Mouse (Mus musculus) neural tube, embryonic 12.5 days (tissue): ENCODE results near the gene Ninl. TPM values are rescaled to one million over a fixed set of nuclear protein-coding genes. Genes with fewer than 3 reads are reported as not detected.

ENCODE experiments used
- ATAC-seq: fragments of 200-750 bp; cut with Nextera tagmentation; 2 replicates; pipeline ENCODE4 v1.8.0; 2017; ENCODE audit warnings: low read depth, mild to moderate bottlenecking, moderate TSS enrichment, moderate library complexity; ENCODE audit not compliant: low FRiP score
- H3K27ac ChIP-seq: fragments of 300-500 bp; sonication (generic); 2 replicates; pipeline ENCODE4 v1.5.1; 2016
- H3K27me3 ChIP-seq: fragments of 300-500 bp; sonication (generic); replicated peaks from 2 replicates; pipeline ENCODE4 v1.6.1; 2016; ENCODE audit warnings: mild to moderate bottlenecking
- H3K36me3 ChIP-seq: fragments of 300-500 bp; sonication (generic); 2 replicates; pipeline ENCODE4 v1.6.1; 2016; ENCODE audit warnings: mild to moderate bottlenecking
- H3K4me1 ChIP-seq: fragments of 300-500 bp; sonication (generic); 2 replicates; pipeline ENCODE4 v1.6.1; 2016
- H3K4me2 ChIP-seq: fragments of 300-500 bp; sonication (generic); replicated peaks from 2 replicates; pipeline ENCODE4 v1.6.1; 2016; ENCODE audit warnings: mild to moderate bottlenecking
- H3K4me3 ChIP-seq: fragments of 300-500 bp; sonication (generic); 2 replicates; pipeline ENCODE4 v1.5.1; 2016
- H3K9ac ChIP-seq: fragments of 300-500 bp; sonication (generic); 2 replicates; pipeline ENCODE4 v1.6.1; 2016; ENCODE audit warnings: mild to moderate bottlenecking
- H3K9me3 ChIP-seq: fragments of 300-500 bp; sonication (generic); 2 replicates; pipeline ENCODE4 v1.6.1; 2016; ENCODE audit warnings: mild to moderate bottlenecking
- WGBS: fragments of 180-500 bp; shearing (Covaris S2); methylation state at CpG from one replicate; pipeline ENCODE4 v1.1.7; 2016; 5-methylcytosine and 5-hydroxymethylcytosine counted together
- polyA plus RNA-seq: library from polyadenylated mRNA; unstranded; fragments of >200 nt; fragmentation: Nextera tagmentation; extraction: Ambion mirVana; gene quantifications from 2 replicates; pipeline ENCODE4 v1.2.1, GENCODE M21; 2016

Gene Ninl
- polyA plus RNA-seq, 1 experiment from 2014 or later: 13.3 TPM

GRCm38 (mm10) chr2:150944017-150944416, 95.2 kb downstream of the Ninl start:
- ATAC-seq: no peak
- Histone ChIP-seq H3K36me3 (peaks cover 44% of the 10 kb centered on the region), H3K27ac (no peak overlapping the region), H3K9ac (no peak overlapping the region), H3K4me1 (no peaks in the 10 kb centered on the region), H3K9me3 (no peaks in the 10 kb centered on the region), H3K4me2 (no peak overlapping the region), H3K27me3 (no peaks in the 10 kb centered on the region), H3K4me3 (no peak overlapping the region)
- 89% methylated on average over 5 of the region's 5 CpGs for WGBS

GRCm38 (mm10) chr2:150934659-150935058, 104.5 kb downstream of the Ninl start:
- ATAC-seq: no peak
- Histone ChIP-seq H3K9me3 (no peaks in the 10 kb centered on the region), H3K4me3 (no peak overlapping the region), H3K27ac (no peak overlapping the region), H3K27me3 (no peaks in the 10 kb centered on the region), H3K9ac (no peak overlapping the region), H3K4me1 (no peaks in the 10 kb centered on the region), H3K36me3 (peaks cover 47% of the 10 kb centered on the region), H3K4me2 (no peak overlapping the region)
- 93% methylated on average over 4 of the region's 4 CpGs for WGBS

GRCm38 (mm10) chr2:150933482-150933881, 105.7 kb downstream of the Ninl start:
- no peak for ATAC-seq
- no peaks in the 10 kb centered on the region for H3K4me1 ChIP-seq
- H3K9me3 ChIP-seq: no peaks in the 10 kb centered on the region
- H3K27ac ChIP-seq: no peak overlapping the region
- H3K4me2 ChIP-seq: no peak overlapping the region
- no peak overlapping the region for H3K4me3 ChIP-seq
- 81% methylated on average over 19 of the region's 19 CpGs for WGBS
- no peaks in the 10 kb centered on the region for H3K27me3 ChIP-seq
- peaks cover 45% of the 10 kb centered on the region for H3K36me3 ChIP-seq
- no peak overlapping the region for H3K9ac ChIP-seq

GRCm38 (mm10) chr2:150930806-150931205, 108.4 kb downstream of the Ninl start:
- no peak for ATAC-seq
- Histone ChIP-seq H3K4me2 (no peak overlapping the region), H3K4me1 (no peaks in the 10 kb centered on the region), H3K27ac (no peak overlapping the region), H3K9ac (no peak overlapping the region), H3K4me3 (no peak overlapping the region), H3K9me3 (no peaks in the 10 kb centered on the region), H3K36me3 (peaks cover 33% of the 10 kb centered on the region), H3K27me3 (no peaks in the 10 kb centered on the region)
- 72% methylated on average over 3 of the region's 3 CpGs for WGBS

GRCm38 (mm10) chr2:150929156-150929555, 110.0 kb downstream of the Ninl start:
- no peak overlapping the region for H3K9ac ChIP-seq
- no peaks in the 10 kb centered on the region for H3K9me3 ChIP-seq
- H3K36me3 ChIP-seq: peaks cover 26% of the 10 kb centered on the region
- no peak overlapping the region for H3K4me3 ChIP-seq
- 85% methylated on average over 6 of the region's 6 CpGs for WGBS
- no peak for ATAC-seq
- no peak overlapping the region for H3K4me2 ChIP-seq
- H3K27ac ChIP-seq: no peak overlapping the region
- no peaks in the 10 kb centered on the region for H3K4me1 ChIP-seq
- no peaks in the 10 kb centered on the region for H3K27me3 ChIP-seq

GRCm38 (mm10) chr2:150927038-150927720, 112.0 kb downstream of the Ninl start:
- H3K9ac ChIP-seq: no peak overlapping the region
- no peak overlapping the region for H3K4me2 ChIP-seq
- no peak overlapping the region for H3K4me3 ChIP-seq
- no peaks in the 10 kb centered on the region for H3K27me3 ChIP-seq
- 92% methylated on average over 11 of the region's 11 CpGs for WGBS
- no peak overlapping the region for H3K27ac ChIP-seq
- no peak for ATAC-seq
- no peaks in the 10 kb centered on the region for H3K9me3 ChIP-seq
- H3K4me1 ChIP-seq: no peaks in the 10 kb centered on the region
- peaks cover 17% of the 10 kb centered on the region for H3K36me3 ChIP-seq

GRCm38 (mm10) chr2:150923505-150923904, 115.7 kb downstream of the Ninl start:
- no peaks in the 10 kb centered on the region for H3K27me3 ChIP-seq
- H3K4me3 ChIP-seq: no peak overlapping the region
- no peak for ATAC-seq
- no peaks in the 10 kb centered on the region for H3K9me3 ChIP-seq
- WGBS: 89% methylated on average over 7 of the region's 7 CpGs
- H3K27ac ChIP-seq: no peak overlapping the region
- H3K36me3 ChIP-seq: peaks cover 15% of the 10 kb centered on the region; the same call in 1 of the 2 replicates
- H3K9ac ChIP-seq: no peak overlapping the region
- no peaks in the 10 kb centered on the region for H3K4me1 ChIP-seq
- no peak overlapping the region for H3K4me2 ChIP-seq

- peaks cover 16% of the 10 kb centered on the region; the same call in 1 of the 2 replicates for H3K36me3 ChIP-seq
- no peak overlapping the region for H3K9ac ChIP-seq
- H3K4me3 ChIP-seq: no peak overlapping the region
- no peak overlapping the region for H3K4me2 ChIP-seq
- H3K27me3 ChIP-seq: no peaks in the 10 kb centered on the region
- H3K9me3 ChIP-seq: no peaks in the 10 kb centered on the region
- no peaks in the 10 kb centered on the region for H3K4me1 ChIP-seq
- 88% methylated on average over 3 of the region's 3 CpGs for WGBS
- ATAC-seq: no peak
- no peak overlapping the region for H3K27ac ChIP-seq
Measured at GRCm38 (mm10) chr2:150923026-150923425, 116.2 kb downstream of the Ninl start.

- no peak overlapping the region for H3K27ac ChIP-seq
- no peak overlapping the region for H3K4me3 ChIP-seq
- H3K9ac ChIP-seq: no peak overlapping the region
- no peak overlapping the region for H3K4me2 ChIP-seq
- peaks cover 22% of the 10 kb centered on the region for H3K36me3 ChIP-seq
- no peaks in the 10 kb centered on the region for H3K4me1 ChIP-seq
- no peak for ATAC-seq
- no peaks in the 10 kb centered on the region for H3K9me3 ChIP-seq
- 96% methylated on average over 4 of the region's 4 CpGs for WGBS
- no peaks in the 10 kb centered on the region for H3K27me3 ChIP-seq
Measured at GRCm38 (mm10) chr2:150922165-150922564, 117.0 kb downstream of the Ninl start.

- Histone ChIP-seq H3K36me3 (peaks cover 27% of the 10 kb centered on the region), H3K27ac (no peak overlapping the region), H3K4me3 (no peak overlapping the region), H3K9me3 (no peaks in the 10 kb centered on the region), H3K4me1 (no peaks in the 10 kb centered on the region), H3K9ac (no peak overlapping the region), H3K27me3 (no peaks in the 10 kb centered on the region), H3K4me2 (no peak overlapping the region)
- WGBS: 93% methylated on average over 6 of the region's 6 CpGs
- ATAC-seq: no peak
Measured at GRCm38 (mm10) chr2:150921697-150922096, 117.5 kb downstream of the Ninl start.

- Histone ChIP-seq H3K36me3 (peaks cover 21% of the 10 kb centered on the region), H3K9ac (no peak overlapping the region), H3K4me1 (no peaks in the 10 kb centered on the region), H3K4me3 (no peak overlapping the region), H3K9me3 (no peaks in the 10 kb centered on the region), H3K4me2 (no peak overlapping the region), H3K27me3 (no peaks in the 10 kb centered on the region), H3K27ac (no peak overlapping the region)
- whole genome bisulfite sequencing: 88% methylated on average over 3 of the region's 3 CpGs
- no peak for ATAC-seq
Measured at GRCm38 (mm10) chr2:150920543-150920942, 118.6 kb downstream of the Ninl start.

- ATAC-seq: no peak
- no peaks in the 10 kb centered on the region for H3K4me1 ChIP-seq
- peaks cover 21% of the 10 kb centered on the region for H3K36me3 ChIP-seq
- no peak overlapping the region for H3K4me3 ChIP-seq
- no peaks in the 10 kb centered on the region for H3K9me3 ChIP-seq
- no peak overlapping the region for H3K27ac ChIP-seq
- no peak overlapping the region for H3K4me2 ChIP-seq
- no peak overlapping the region for H3K9ac ChIP-seq
- 94% methylated on average over 3 of the region's 3 CpGs for WGBS
- H3K27me3 ChIP-seq: no peaks in the 10 kb centered on the region
Measured at GRCm38 (mm10) chr2:150918720-150919119, 120.5 kb downstream of the Ninl start.

- H3K4me2 ChIP-seq: no peak overlapping the region
- no peak overlapping the region for H3K4me3 ChIP-seq
- no peak overlapping the region for H3K9ac ChIP-seq
- H3K27me3 ChIP-seq: no peaks in the 10 kb centered on the region
- no peak overlapping the region for H3K27ac ChIP-seq
- 94% methylated on average over 5 of the region's 5 CpGs for WGBS
- H3K9me3 ChIP-seq: no peaks in the 10 kb centered on the region
- H3K4me1 ChIP-seq: no peaks in the 10 kb centered on the region
- H3K36me3 ChIP-seq: peaks cover 16% of the 10 kb centered on the region
- ATAC-seq: no peak
Measured at GRCm38 (mm10) chr2:150915786-150916185, 123.4 kb downstream of the Ninl start.
